Mouse (Mus musculus): ENCODE data around the gene Atp2b2. TPM values are rescaled to one million over a fixed set of nuclear protein-coding genes. Genes with fewer than 3 reads are reported as not detected.

The Atp2b2 gene
- polyA plus RNA-seq, 2 experiments: 0.55 to 0.91 TPM

GRCm38 (mm10) chr6:113865699-113866098 lies 176.7 kb downstream of the Atp2b2 start:
- H3K4me1 ChIP-seq (replicated peaks; ENCODE audit: control insufficient read depth in 2 of 2, insufficient read depth in 2 of 2, low read length in 1 of 2): no peaks in the 10 kb centered on the region

GRCm38 (mm10) chr6:113864812-113865211 lies 177.6 kb downstream of the Atp2b2 start:
- WGBS (ENCODE audit: insufficient replicate concordance): 43% methylated on average over 7 of the region's 8 CpGs
- TF ChIP-seq EP300 (IDR thresholded peaks at IDR 0.05; ENCODE audit: low read depth) (no peak), CTCF (IDR thresholded peaks at IDR 0.05; ENCODE audit: low read depth) (no peak)
- DNase-seq (ENCODE audit: low read depth in 3 of 3, low spot score in 3 of 3) (no peak), ATAC-seq (ENCODE audit: insufficient read depth) (no peak)
- no peak overlapping the region for H3K4me3 ChIP-seq (ENCODE audit: insufficient read depth in 1 of 2, low read depth in 2 of 2, low read length in 2 of 2)
- H3K27ac ChIP-seq: no peak overlapping the region
- no peaks in the 10 kb centered on the region for H3K9me3 ChIP-seq (ENCODE audit: control insufficient read depth, low read length)
- H3K36me3 ChIP-seq (replicated peaks; ENCODE audit: control insufficient read depth, insufficient read depth, low read depth): no peaks in the 10 kb centered on the region
- H3K4me1 ChIP-seq (replicated peaks; ENCODE audit: control insufficient read depth in 2 of 2, insufficient read depth in 2 of 2, low read length in 1 of 2): no peaks in the 10 kb centered on the region
- H3K27me3 ChIP-seq (ENCODE audit: control insufficient read depth, insufficient read depth, low read length): no peaks in the 10 kb centered on the region
- no peak overlapping the region for H3K4me2 ChIP-seq (ENCODE audit: low read depth)
- H3K9ac ChIP-seq (replicated peaks): no peak overlapping the region

More at GRCm38 (mm10) chr6:113865699-113866098, 176.7 kb downstream of the Atp2b2 start:
- Histone ChIP-seq H3K27me3 (ENCODE audit: control insufficient read depth, insufficient read depth, low read length) (no peaks in the 10 kb centered on the region), H3K27ac (no peak overlapping the region), H3K4me3 (ENCODE audit: insufficient read depth in 1 of 2, low read depth in 2 of 2, low read length in 2 of 2) (no peak overlapping the region), H3K4me2 (ENCODE audit: low read depth) (no peak overlapping the region), H3K9ac (replicated peaks) (no peak overlapping the region), H3K9me3 (ENCODE audit: control insufficient read depth, low read length) (no peaks in the 10 kb centered on the region), H3K36me3 (replicated peaks; ENCODE audit: control insufficient read depth, insufficient read depth, low read depth) (no peaks in the 10 kb centered on the region)
- no peak for TF ChIP-seq EP300 (IDR thresholded peaks at IDR 0.05; ENCODE audit: low read depth)
- TF ChIP-seq CTCF (IDR thresholded peaks at IDR 0.05; ENCODE audit: low read depth): peak; percentile 49
- no peak for DNase-seq (ENCODE audit: low read depth in 3 of 3, low spot score in 3 of 3)
- no peak for ATAC-seq (ENCODE audit: insufficient read depth)
- WGBS (ENCODE audit: insufficient replicate concordance): 50% methylated on average over 7 of the region's 7 CpGs

GRCm38 (mm10) chr6:113862955-113863354 lies 179.5 kb downstream of the Atp2b2 start:
- no peak for ATAC-seq (ENCODE audit: insufficient read depth)
- TF ChIP-seq CTCF (IDR thresholded peaks at IDR 0.05; ENCODE audit: low read depth) (no peak), EP300 (IDR thresholded peaks at IDR 0.05; ENCODE audit: low read depth) (no peak)
- H3K4me3 ChIP-seq (ENCODE audit: insufficient read depth in 1 of 2, low read depth in 2 of 2, low read length in 2 of 2): no peak overlapping the region
- no peaks in the 10 kb centered on the region for H3K4me1 ChIP-seq (replicated peaks; ENCODE audit: control insufficient read depth in 2 of 2, insufficient read depth in 2 of 2, low read length in 1 of 2)
- no peaks in the 10 kb centered on the region for H3K9me3 ChIP-seq (ENCODE audit: control insufficient read depth, low read length)
- H3K36me3 ChIP-seq (replicated peaks; ENCODE audit: control insufficient read depth, insufficient read depth, low read depth): no peaks in the 10 kb centered on the region
- no peak for DNase-seq (ENCODE audit: low read depth in 3 of 3, low spot score in 3 of 3)
- no peaks in the 10 kb centered on the region for H3K27me3 ChIP-seq (ENCODE audit: control insufficient read depth, insufficient read depth, low read length)
- H3K4me2 ChIP-seq (ENCODE audit: low read depth): no peak overlapping the region
- H3K9ac ChIP-seq (replicated peaks): no peak overlapping the region
- 58% methylated on average over 4 of the region's 4 CpGs for WGBS (ENCODE audit: insufficient replicate concordance)
- no peak overlapping the region for H3K27ac ChIP-seq

- WGBS (ENCODE audit: insufficient replicate concordance): 60% methylated on average over 3 of the region's 3 CpGs
- no peak for ATAC-seq (ENCODE audit: insufficient read depth)
- H3K4me1 ChIP-seq (replicated peaks; ENCODE audit: control insufficient read depth in 2 of 2, insufficient read depth in 2 of 2, low read length in 1 of 2): no peaks in the 10 kb centered on the region
- no peak overlapping the region for H3K4me2 ChIP-seq (ENCODE audit: low read depth)
- no peak overlapping the region for H3K4me3 ChIP-seq (ENCODE audit: insufficient read depth in 1 of 2, low read depth in 2 of 2, low read length in 2 of 2)
- TF ChIP-seq EP300 (IDR thresholded peaks at IDR 0.05; ENCODE audit: low read depth): no peak
- no peak for TF ChIP-seq CTCF (IDR thresholded peaks at IDR 0.05; ENCODE audit: low read depth)
- no peak overlapping the region for H3K27ac ChIP-seq
- H3K9ac ChIP-seq (replicated peaks): no peak overlapping the region
- H3K36me3 ChIP-seq (replicated peaks; ENCODE audit: control insufficient read depth, insufficient read depth, low read depth): no peaks in the 10 kb centered on the region
- H3K27me3 ChIP-seq (ENCODE audit: control insufficient read depth, insufficient read depth, low read length): no peaks in the 10 kb centered on the region
- H3K9me3 ChIP-seq (ENCODE audit: control insufficient read depth, low read length): no peaks in the 10 kb centered on the region
- no peak for DNase-seq (ENCODE audit: low read depth in 3 of 3, low spot score in 3 of 3)
Observed at GRCm38 (mm10) chr6:113861938-113862337, 180.5 kb downstream of the Atp2b2 start.

GRCm38 (mm10) chr6:113861375-113861770 lies 181.0 kb downstream of the Atp2b2 start:
- H3K27ac ChIP-seq: no peak overlapping the region
- DNase-seq (ENCODE audit: low read depth in 3 of 3, low spot score in 3 of 3) (no peak), ATAC-seq (ENCODE audit: insufficient read depth) (no peak)
- 28% methylated on average over 4 of the region's 4 CpGs for WGBS (ENCODE audit: insufficient replicate concordance)
- no peak overlapping the region for H3K4me2 ChIP-seq (ENCODE audit: low read depth)
- no peak overlapping the region for H3K9ac ChIP-seq (replicated peaks)
- H3K4me1 ChIP-seq (replicated peaks; ENCODE audit: control insufficient read depth in 2 of 2, insufficient read depth in 2 of 2, low read length in 1 of 2): no peaks in the 10 kb centered on the region
- no peak overlapping the region for H3K4me3 ChIP-seq (ENCODE audit: insufficient read depth in 1 of 2, low read depth in 2 of 2, low read length in 2 of 2)
- H3K9me3 ChIP-seq (ENCODE audit: control insufficient read depth, low read length): no peaks in the 10 kb centered on the region
- no peaks in the 10 kb centered on the region for H3K27me3 ChIP-seq (ENCODE audit: control insufficient read depth, insufficient read depth, low read length)
- no peaks in the 10 kb centered on the region for H3K36me3 ChIP-seq (replicated peaks; ENCODE audit: control insufficient read depth, insufficient read depth, low read depth)
- TF ChIP-seq EP300 (IDR thresholded peaks at IDR 0.05; ENCODE audit: low read depth) (no peak), CTCF (IDR thresholded peaks at IDR 0.05; ENCODE audit: low read depth) (no peak)

All from liver, embryonic 14.5 days (tissue).